Mouse (Mus musculus) CD4-positive, CD25-positive, alpha-beta regulatory T cell, adult 4 months (primary cell): Measurements from ENCODE around the gene Tmem147. TPM values are rescaled to one million over a fixed set of nuclear protein-coding genes. Genes with fewer than 3 reads are reported as not detected.
A peak's percentile ranks its signal among the peaks of the same experiment; 100 is the strongest.

Experiments used
- ATAC-seq: one replicate; pipeline ENCODE4 v1.8.0; 2017
- polyA plus RNA-seq, 2 experiments: library from polyadenylated mRNA; unstranded; fragments of 100-300 nt; shearing (Covaris generic); gene quantifications; one replicate each; pipeline ENCODE4 v1.2.1; 2017

Gene Tmem147
- polyA plus RNA-seq, 2 experiments from 2014 or later, result 60.5 to 65.0 TPM

DNA sequence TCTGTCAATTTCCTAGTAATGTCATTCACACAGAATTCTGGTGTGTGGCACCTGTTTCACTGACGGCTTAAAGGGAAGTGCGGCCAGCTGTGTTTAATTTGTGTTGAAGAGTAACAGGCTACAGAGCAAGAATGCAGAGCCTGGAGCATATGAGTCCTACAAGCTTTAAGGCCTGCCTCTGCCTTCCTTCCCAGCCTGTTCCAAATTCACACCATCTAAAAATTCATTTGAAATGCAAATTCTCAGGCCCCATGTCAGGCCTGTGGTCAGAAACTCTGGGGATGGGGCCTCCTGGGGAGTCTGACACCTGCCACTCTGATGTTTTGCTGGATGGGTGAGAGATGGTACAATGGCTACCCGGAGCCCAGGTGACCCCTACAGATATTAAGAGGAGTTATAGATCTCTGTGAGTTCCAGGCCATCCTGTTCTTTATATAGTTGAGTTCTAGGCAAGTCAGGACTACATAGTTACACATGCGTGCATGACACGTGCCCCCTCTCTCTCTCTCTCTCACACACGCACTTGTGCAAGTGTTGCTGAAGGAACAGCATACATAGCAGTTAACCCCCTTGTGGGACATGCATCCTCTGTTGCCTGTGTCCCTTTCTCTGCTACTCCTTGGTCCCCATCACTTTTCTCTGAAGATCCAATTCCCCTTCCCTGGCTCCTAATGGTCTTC lies 5.9 kb downstream of the Tmem147 start:
- ATAC-seq, result no peak

DNA sequence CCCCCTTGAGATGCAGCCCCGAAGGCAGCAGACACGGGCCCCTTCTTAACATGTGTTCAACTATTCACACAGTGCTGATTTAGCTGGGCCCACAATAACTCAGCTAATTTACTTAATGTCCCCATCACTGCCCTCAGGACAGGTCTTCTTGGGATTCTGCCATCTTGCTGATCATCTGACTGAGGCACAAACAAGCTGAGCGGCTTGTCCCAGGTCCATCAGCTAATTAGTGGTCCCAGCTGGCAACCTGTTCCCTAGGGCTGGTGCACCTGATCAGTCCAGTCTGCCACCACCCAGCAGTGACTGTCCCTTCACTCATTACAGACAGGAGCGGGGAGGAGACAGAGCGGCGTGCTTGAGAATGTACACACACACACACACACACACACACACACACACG lies 8.1 kb downstream of the Tmem147 start:
- ATAC-seq, result no peak

DNA sequence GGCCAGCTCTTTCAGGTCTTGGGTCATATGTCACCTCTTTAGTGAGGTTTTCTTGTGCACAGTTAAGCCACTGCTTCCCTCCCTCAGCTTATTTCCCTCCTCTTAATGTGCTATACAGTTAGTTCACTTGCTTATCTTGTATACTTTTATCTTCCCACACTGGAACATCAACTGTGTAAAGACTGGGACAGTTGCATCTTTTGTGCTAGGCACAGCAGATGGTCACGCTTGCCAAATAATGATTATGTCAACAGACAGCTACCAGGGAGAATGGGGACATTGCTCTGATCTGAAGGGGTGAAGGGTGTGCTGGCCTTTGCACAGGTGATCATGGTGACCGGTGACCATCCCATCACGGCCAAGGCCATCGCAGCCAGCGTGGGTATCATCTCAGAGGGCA lies 9.7 kb downstream of the Tmem147 start:
- ATAC-seq, result no peak

DNA sequence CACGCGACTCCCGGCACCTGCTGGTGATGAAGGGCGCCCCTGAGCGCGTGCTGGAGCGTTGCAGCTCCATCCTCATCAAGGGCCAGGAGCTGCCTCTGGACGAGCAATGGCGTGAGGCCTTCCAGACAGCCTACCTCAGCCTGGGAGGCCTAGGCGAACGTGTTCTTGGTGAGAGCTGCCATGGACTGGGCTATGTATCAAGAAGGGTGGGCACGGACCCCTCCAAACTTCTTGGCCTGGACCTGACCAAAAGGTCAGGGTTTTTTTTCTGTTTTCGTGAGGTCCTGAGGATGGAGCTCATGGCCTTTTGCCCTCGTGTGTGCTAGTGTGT lies 11.7 kb downstream of the Tmem147 start:
- ATAC-seq, result no peak

DNA sequence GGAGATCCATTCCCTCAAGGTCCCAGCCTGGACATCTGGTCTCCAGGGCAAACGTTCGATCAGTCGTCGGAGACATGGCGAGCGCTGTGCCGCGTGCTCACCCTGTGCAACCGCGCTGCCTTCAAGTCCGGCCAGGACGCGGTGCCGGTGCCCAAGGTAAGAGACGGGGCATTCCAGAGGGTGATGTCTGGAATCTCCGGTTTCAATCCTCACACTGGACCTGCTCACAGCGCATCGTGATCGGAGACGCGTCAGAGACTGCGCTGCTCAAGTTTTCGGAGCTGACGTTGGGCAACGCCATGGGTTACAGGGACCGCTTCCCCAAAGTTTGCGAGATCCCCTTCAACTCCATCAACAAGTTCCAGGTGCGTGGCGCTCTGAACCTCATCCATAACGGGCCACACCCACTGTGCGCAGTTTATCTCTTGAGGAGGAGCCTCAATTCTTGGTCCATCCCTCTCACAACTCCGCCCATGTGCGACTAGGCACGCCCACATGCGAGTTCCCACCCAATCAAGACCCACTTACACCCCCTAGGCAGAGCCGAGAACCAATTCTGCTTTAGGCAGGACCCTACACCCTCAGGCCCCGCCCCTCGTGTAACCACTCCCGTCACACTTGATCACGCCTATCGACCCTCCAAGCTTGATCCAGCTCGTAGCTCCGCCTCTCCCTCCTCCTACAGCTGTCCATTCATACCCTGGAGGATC lies 12.2 kb downstream of the Tmem147 start:
- peak; percentile 68 for ATAC-seq

DNA sequence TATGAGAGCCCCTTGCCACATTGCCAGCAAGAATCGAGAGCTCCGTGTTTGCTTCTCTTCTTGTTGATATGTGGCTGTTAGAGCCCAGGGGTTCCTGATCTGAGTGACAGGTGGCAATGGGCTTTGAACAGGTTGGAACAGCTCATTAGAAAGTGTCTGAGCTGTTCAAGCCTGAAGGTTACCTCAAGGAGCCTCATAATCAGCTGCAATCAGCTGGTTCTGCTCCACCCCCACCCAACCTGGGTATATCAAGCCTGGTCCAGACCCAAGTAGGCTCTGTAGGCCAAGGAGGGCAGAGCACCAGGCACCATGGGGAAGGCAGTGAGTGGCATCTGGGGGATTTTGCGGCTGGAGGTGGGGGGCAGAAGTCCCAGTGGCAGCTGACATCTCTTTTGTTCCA lies 17.4 kb downstream of the Tmem147 start, which contains the start of gene Atp4a:
Atp4a (plus strand) TSS at position 268 of the 400 bp plus-strand sequence.
- no peak for ATAC-seq

DNA sequence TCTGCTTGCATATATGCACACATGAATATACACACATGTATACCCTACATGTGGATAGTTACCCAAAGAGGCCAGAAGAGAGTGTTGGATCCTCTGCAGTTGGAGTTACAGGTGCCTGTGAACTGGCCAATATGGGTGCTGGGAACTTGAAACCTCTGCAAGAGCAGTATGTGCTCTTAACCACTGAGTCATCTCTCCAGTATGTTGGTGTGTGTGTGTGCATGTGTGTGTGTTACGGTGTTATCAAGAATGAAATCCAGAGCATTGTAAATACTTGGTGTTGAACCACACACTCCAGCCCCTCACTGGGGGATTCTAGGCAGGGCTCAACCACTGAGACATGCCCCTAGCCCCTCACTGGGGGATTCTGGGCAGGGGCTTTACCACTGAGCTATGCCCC lies 21.9 kb downstream of the Tmem147 start:
- ATAC-seq, result no peak

DNA sequence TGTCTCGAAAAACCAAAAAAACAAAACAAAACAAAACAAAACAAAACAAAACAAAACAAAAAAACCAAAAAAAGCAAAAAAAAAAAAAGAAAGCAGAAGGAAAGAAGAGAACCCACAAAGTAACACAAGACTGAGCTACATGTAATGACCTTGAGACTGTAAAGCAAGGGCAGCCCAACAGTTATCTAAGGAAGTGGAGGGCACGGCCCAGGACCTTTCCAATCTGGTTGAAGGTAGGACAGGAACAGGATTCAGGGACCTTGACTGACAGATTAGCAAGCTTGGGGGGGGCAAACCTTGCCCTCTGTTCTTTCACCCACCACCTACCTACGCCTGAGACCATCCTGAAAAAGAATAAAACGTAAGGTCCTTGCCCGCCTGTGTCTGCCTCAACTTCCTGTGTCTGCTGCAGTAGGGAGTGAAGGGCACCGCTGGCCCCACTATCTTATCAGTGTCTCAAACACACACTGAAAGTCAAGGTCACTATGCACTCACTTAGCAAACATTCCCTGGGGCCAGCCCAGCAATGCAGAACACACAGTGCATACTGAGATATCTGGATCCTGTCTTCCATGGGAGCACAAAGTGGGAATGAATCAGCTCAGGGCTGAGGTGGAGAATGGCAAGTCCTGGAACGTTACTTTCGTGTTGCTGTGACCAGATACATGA lies 23.0 kb downstream of the Tmem147 start:
- ATAC-seq, result no peak

DNA sequence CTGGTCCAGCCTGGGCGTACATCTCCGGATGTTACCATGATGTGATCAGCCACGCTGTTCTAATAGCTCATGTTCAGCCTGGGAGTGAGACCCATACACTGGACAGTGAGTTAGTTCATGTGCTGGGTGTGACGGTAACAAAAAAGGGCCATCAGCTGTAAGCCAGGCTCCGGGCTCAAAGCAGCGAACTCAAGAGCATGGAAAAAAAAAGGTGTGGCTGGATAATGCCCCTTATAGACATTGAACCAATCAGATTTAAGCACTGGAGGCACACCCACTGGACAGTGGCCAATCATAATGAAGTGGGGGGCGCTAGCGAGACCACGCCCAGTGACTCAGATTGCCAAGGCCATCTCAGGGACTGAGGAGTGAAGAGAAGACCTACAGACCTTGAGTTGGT lies 30.8 kb downstream of the Tmem147 start, which contains the start of gene 2200002J24Rik:
2200002J24Rik (plus strand) TSS at position 338 of the 400 bp plus-strand sequence.
- no peak for ATAC-seq

DNA sequence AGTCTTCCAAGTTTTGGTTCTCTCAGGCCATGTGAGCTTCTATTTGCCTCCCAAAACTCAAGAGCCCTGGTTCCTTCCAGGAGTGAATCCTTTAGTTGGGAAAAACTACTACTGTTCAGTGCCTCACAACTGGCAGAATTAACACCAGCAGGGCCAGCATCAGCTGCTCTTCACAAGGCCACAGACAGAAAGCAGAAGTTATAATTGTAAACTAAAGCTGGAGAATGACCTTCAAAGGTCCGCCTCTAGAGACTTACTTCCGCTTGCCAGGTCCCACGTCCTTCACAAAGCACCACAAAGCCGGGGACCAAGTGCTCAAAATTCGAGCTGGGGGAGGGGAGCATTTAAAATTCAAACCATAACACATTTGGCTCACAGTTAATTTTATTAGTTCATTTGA lies 31.2 kb downstream of the Tmem147 start:
- no peak for ATAC-seq

DNA sequence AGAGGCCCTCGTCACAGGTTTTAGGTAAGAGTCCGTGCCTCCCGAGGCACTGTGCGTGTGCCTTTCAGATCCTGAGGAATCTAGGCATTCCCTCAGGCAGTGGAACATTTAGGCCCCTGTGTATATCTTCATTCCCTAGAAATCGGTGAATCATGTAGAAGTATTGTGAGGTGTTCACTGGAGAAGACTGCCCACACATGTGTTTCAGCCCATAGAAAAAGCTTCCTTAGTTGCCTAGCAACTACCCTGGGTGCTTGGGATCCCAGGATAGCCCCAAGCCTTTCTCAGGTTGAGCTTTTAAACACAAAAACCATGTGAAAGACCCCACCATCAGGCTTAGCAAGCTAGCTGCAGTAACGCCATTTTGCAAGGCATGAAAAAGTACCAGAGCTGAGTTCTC lies 41.0 kb downstream of the Tmem147 start:
- no peak for ATAC-seq

DNA sequence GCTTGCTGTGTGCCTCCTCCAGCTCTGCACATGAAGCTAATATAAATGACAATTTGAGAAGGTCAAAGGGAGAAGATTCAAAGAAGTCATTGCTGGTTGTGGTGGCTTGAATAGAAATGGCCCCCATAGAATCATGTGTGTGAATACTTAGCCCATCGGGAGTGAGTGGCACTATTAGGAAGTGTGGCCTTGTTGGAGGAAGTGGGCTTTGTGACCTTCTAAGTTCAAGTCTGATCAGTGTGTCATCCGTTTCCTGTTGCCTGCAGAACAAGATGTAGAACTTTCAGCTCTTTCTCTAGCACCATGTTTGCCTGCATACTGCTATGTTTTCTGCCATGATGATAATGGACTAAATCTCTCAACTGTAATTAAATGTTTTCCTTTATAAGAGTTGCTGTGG lies 45.9 kb downstream of the Tmem147 start:
- no peak for ATAC-seq

DNA sequence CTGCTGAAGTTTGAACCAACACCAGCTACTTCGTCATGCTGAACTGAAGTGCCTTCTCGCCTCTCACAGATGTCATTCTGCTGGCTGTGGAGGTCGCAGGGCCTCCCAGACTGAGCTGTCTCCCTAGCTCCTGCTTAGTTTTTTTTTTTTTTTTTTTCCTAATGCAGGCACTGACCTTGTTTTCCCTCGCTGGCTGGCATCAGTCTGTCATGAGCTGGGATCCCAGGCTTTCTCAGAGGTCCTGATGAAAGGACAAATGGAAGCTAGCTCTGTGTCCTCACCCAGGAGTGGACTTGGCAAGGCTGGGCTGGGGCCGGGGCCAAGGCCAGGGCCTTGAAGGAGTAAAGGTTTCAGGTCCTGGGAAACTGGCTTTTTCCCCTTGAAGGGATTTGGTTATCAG lies 47.4 kb downstream of the Tmem147 start:
- no peak for ATAC-seq

DNA sequence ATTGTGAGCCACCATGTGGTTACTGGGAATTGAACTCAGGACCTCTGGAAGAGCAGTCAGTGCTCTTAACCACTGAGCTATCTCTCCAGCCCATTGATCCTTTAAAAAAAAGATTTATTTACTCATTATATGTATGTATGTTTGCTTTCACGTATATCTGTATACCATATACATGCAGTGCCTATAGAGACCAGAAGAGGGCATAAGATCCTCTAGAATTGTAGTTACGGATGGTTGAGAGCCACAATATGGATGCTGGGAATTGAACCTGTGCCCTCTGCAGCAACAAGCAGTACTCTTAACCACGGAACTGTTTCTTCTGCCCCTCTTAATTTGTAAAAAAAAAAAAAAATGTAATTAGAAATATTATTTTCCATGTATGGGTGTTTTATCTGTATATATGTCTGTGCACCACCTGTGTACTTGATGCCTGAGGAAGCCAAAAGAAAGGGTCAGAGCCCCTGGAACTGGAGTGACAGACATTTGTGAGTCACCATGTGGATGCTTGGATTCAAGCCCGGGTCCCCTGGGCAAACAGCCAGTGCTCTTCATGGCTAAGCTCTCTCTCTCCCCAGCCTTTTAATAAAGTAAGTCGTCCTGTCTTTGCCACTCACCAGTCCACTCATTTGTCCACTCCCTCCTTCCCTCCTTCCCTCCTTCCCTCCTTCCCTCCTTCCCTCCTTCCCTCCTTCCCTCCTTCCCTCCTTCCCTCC lies 50.9 kb downstream of the Tmem147 start:
- ATAC-seq, result no peak

Other genes starting within 250 kb of the Tmem147 start
- not detected for gene Prodh2, start 235.9 kb downstream of the Tmem147 start, polyA plus RNA-seq
- under 1 TPM; 0.46 to 0.67 TPM for gene Arhgap33, start 194.5 kb downstream of the Tmem147 start, polyA plus RNA-seq
- gene Hspb6, start 177.4 kb downstream of the Tmem147 start, polyA plus RNA-seq, result 1 to 10 TPM; 1.0 to 3.1 TPM
- 1 to 10 TPM; 5.2 to 6.2 TPM for gene Proser3, start 177.2 kb downstream of the Tmem147 start, polyA plus RNA-seq
- 100 to 1,000 TPM; 101 to 104 TPM for gene Lin37, start 169.7 kb downstream of the Tmem147 start, polyA plus RNA-seq
- 10 to 100 TPM; 46.5 to 62.1 TPM for gene U2af1l4, start 166.2 kb downstream of the Tmem147 start, polyA plus RNA-seq
- 100 to 1,000 TPM in 1 of 2 experiments, 10 to 100 TPM in 1; 85.4 to 105 TPM for gene Gm49396, start 166.2 kb downstream of the Tmem147 start, polyA plus RNA-seq
- gene Psenen, start 165.9 kb downstream of the Tmem147 start, polyA plus RNA-seq, result 100 to 1,000 TPM; 314 to 323 TPM
- 100 to 1,000 TPM; 210 to 244 TPM for gene Igflr1, start 164.1 kb downstream of the Tmem147 start, polyA plus RNA-seq
- gene Kmt2b, start 140.8 kb downstream of the Tmem147 start, polyA plus RNA-seq, result 10 to 100 TPM; 16.4 to 21.6 TPM
- gene Zbtb32, start 130.6 kb downstream of the Tmem147 start, polyA plus RNA-seq, result 10 to 100 TPM in 1 of 2 experiments, 1 to 10 TPM in 1; 8.1 to 18.0 TPM
- under 1 TPM; 0.38 to 0.60 TPM for gene Upk1a, start 116.7 kb downstream of the Tmem147 start, polyA plus RNA-seq
- gene Cox6b1, start 103.4 kb downstream of the Tmem147 start, polyA plus RNA-seq, result 100 to 1,000 TPM; 333 to 643 TPM
- gene Etv2, start 93.7 kb downstream of the Tmem147 start, polyA plus RNA-seq, result not detected
- 10 to 100 TPM; 14.4 to 25.1 TPM for gene Rbm42, start 79.2 kb downstream of the Tmem147 start, polyA plus RNA-seq
- gene Haus5, start 64.5 kb downstream of the Tmem147 start, polyA plus RNA-seq, result 10 to 100 TPM; 21.3 to 44.0 TPM
- gene Pmis2, start 57.9 kb downstream of the Tmem147 start, polyA plus RNA-seq, result not detected
- gene 2200002J24Rik, start 30.6 kb downstream of the Tmem147 start, polyA plus RNA-seq, result not detected
- not detected for gene Atp4a, start 17.3 kb downstream of the Tmem147 start, polyA plus RNA-seq
- not detected for gene Gapdhs, start 14.1 kb upstream of the Tmem147 start, polyA plus RNA-seq
- 1 to 10 TPM; 2.4 to 3.6 TPM for gene Sbsn, start 21.9 kb upstream of the Tmem147 start, polyA plus RNA-seq
- gene Dmkn, start 34.2 kb upstream of the Tmem147 start, polyA plus RNA-seq, result under 1 TPM in 1 of 2 experiments, not detected in 1; 0.16 TPM
- gene Krtdap, start 58.4 kb upstream of the Tmem147 start, polyA plus RNA-seq, result not detected
- gene Ffar2, start 94.2 kb upstream of the Tmem147 start, polyA plus RNA-seq, result 1 to 10 TPM in 1 of 2 experiments, under 1 TPM in 1; 0.70 to 1.4 TPM
- gene Ffar3, start 126.6 kb upstream of the Tmem147 start, polyA plus RNA-seq, result not detected
- under 1 TPM in 1 of 2 experiments, not detected in 1; 0.14 TPM for gene Ffar1, start 132.0 kb upstream of the Tmem147 start, polyA plus RNA-seq
- 10 to 100 TPM in 1 of 2 experiments, 1 to 10 TPM in 1; 4.2 to 20.3 TPM for gene Cd22, start 150.8 kb upstream of the Tmem147 start, polyA plus RNA-seq
- gene Mag, start 185.3 kb upstream of the Tmem147 start, polyA plus RNA-seq, result not detected
- not detected for gene Hamp2, start 195.1 kb upstream of the Tmem147 start, polyA plus RNA-seq
- not detected for gene Hamp, start 214.5 kb upstream of the Tmem147 start, polyA plus RNA-seq
- 10 to 100 TPM; 11.0 to 16.0 TPM for gene Usf2, start 227.3 kb upstream of the Tmem147 start, polyA plus RNA-seq
- gene Lsr, start 243.9 kb upstream of the Tmem147 start, polyA plus RNA-seq, result 1 to 10 TPM; 1.8 to 2.6 TPM
- 1 to 10 TPM; 1.2 to 1.5 TPM for gene Fam187b, start 244.2 kb upstream of the Tmem147 start, polyA plus RNA-seq